Mouse (Mus musculus) megakaryocyte, embryonic 14.5 days (primary cell): ENCODE measurements around the gene Armcx1. TPM values are rescaled to one million over a fixed set of nuclear protein-coding genes. Genes with fewer than 3 reads are reported as not detected.

Source experiments
- H3K27me3 ChIP-seq: replicated peaks from 2 replicates; pipeline ENCODE3; 2012; ENCODE audit warnings: inconsistent platforms
- H3K36me3 ChIP-seq: replicated peaks from 2 replicates; pipeline ENCODE3; 2012; ENCODE audit warnings: low read length, inconsistent platforms, mixed read lengths
- H3K4me1 ChIP-seq: 2 replicates; pipeline ENCODE4 v1.6.1; 2012; ENCODE audit warnings: inconsistent platforms
- H3K4me3 ChIP-seq: replicated peaks from 2 replicates; pipeline ENCODE3; 2012; ENCODE audit warnings: moderate library complexity, mild to moderate bottlenecking, inconsistent platforms
- H3K9me3 ChIP-seq: 2 replicates; pipeline ENCODE4 v1.6.1; 2012; ENCODE audit warnings: inconsistent platforms
- FLI1 ChIP-seq: IDR thresholded peaks from 2 replicates; pipeline ENCODE4 v1.6.1; 2012; ENCODE audit warnings: low read length, inconsistent platforms, mixed read lengths
- GATA1 ChIP-seq: IDR thresholded peaks from 3 replicates; pipeline ENCODE4 v1.6.1; 2012; ENCODE audit warnings: mixed read lengths, low read length, inconsistent platforms, borderline replicate concordance
- polyA plus RNA-seq: library from polyadenylated mRNA; stranded (reverse); fragments of >175 nt; gene quantifications from 2 replicates; pipeline ENCODE4 v1.2.3, GENCODE M21; 2012; ENCODE audit warnings: low replicate concordance; ENCODE audit not compliant: insufficient read depth

Gene Armcx1
- 3.0 and 6.6 TPM in 2 replicates for polyA plus RNA-seq

- Histone ChIP-seq H3K27me3 (peaks cover 6% of the 10 kb centered on the region), H3K36me3 (peaks cover 32% of the 10 kb centered on the region), H3K4me3 (peak within 1 kb of the TSS; percentile 93), H3K4me1 (peaks cover 4% of the 10 kb centered on the region), H3K9me3 (no peaks in the 10 kb centered on the region)
- TF ChIP-seq GATA1 (no peak), FLI1 (no peak)
These were observed at the start of gene Armcx1 for GRCm38 (mm10) chrX:134717752-134718308. Gene Armcx1 (plus strand): TSS chrX:134717963.

GRCm38 (mm10) chrX:134675022-134675421, 42.7 kb upstream of the Armcx1 start:
- Histone ChIP-seq H3K9me3 (peaks cover 7% of the 10 kb centered on the region), H3K36me3 (no peaks in the 10 kb centered on the region), H3K27me3 (peaks cover 5% of the 10 kb centered on the region), H3K4me3 (no peak overlapping the region), H3K4me1 (no peaks in the 10 kb centered on the region)
- TF ChIP-seq FLI1 (no peak), GATA1 (no peak)

DNA sequence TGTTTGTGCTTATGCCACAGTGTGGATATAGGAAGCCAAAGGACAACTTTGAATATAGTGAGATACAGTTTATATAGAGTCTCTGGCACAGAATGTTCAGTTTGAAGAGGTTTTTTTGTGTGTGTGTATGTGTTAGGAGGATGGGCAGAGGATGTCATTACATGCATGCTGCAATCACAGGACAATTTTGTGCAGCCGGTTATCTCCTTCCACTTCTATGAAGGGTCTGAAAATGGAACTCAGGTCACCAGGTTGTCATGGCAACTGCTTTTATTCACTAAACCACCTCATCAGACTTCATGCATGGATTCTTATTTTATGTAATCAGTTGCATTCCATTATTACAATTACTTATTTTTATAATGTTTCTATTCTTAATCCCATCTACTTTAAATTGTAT, 41.8 kb upstream of the Armcx1 start:
- Histone ChIP-seq H3K4me3 (no peak overlapping the region), H3K4me1 (no peaks in the 10 kb centered on the region), H3K9me3 (peaks cover 7% of the 10 kb centered on the region), H3K27me3 (peaks cover 4% of the 10 kb centered on the region), H3K36me3 (no peaks in the 10 kb centered on the region)
- TF ChIP-seq FLI1 = no peak
- TF ChIP-seq GATA1 = no peak

DNA sequence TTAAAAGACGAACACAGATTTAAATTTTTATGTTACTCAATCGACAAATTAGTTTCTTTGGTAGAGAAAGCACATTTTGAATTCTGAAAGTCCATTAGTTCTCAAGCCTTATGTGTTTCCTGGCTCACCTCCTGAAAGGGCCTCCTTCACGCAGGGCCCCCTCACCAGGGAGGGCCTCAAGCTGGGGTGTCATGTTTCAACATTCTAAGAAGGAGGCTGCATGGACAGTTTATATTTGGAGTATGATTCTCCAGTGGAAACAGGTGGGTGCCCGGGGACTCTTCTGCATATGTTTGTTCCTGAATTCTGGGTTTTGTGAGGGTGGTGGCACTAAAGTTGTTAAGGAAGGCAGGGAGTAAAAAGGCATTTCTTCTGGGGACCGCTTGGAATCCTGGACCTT, 32.8 kb upstream of the Armcx1 start:
- Histone ChIP-seq H3K36me3 (no peaks in the 10 kb centered on the region), H3K9me3 (no peaks in the 10 kb centered on the region), H3K4me1 (peaks cover 21% of the 10 kb centered on the region), H3K27me3 (peaks cover 40% of the 10 kb centered on the region), H3K4me3 (no peak overlapping the region)
- no peak for TF ChIP-seq FLI1

- Histone ChIP-seq H3K36me3 (no peaks in the 10 kb centered on the region), H3K27me3 (peaks cover 53% of the 10 kb centered on the region), H3K4me1 (peaks cover 28% of the 10 kb centered on the region), H3K4me3 (peak within 1 kb of the TSS; percentile 91), H3K9me3 (no peaks in the 10 kb centered on the region)
- TF ChIP-seq FLI1 (no peak), GATA1 (no peak)
These were observed 31.5 kb upstream of the Armcx1 start, which contains the start of gene Armcx4 for GRCm38 (mm10) chrX:134686267-134686666. Gene Armcx4 (plus strand): TSS chrX:134686519.

DNA sequence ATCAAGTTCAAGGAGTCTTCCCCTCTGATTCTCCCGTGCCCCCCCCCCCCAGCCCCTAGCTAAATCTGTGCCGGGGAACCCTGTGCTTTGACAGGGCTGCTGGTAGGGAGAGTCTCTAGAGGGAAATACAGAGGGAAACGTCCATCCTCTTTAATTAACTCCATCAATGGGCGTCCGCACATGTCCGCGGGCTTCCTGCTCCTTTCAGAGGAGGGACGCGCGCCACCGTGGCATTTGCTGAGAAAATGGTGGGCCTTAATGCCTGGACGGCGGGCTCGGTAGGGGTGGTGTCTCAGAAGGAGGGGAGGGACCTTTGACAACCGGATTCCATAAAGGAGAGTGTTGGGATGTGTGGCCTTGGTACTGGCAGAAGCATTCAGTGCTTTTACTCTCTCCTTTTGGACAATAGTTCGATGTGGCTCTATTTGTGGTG, 31.0 kb upstream of the Armcx1 start:
- Histone ChIP-seq H3K36me3 (no peaks in the 10 kb centered on the region), H3K9me3 (no peaks in the 10 kb centered on the region), H3K4me3 (peak overlapping the region; percentile 91), H3K4me1 (peaks cover 28% of the 10 kb centered on the region), H3K27me3 (peaks cover 58% of the 10 kb centered on the region)
- TF ChIP-seq FLI1 (no peak), GATA1 (no peak)

GRCm38 (mm10) chrX:134689676-134690075, 28.1 kb upstream of the Armcx1 start:
- Histone ChIP-seq H3K27me3 (peaks cover 82% of the 10 kb centered on the region), H3K36me3 (no peaks in the 10 kb centered on the region), H3K9me3 (no peaks in the 10 kb centered on the region), H3K4me1 (peaks cover 28% of the 10 kb centered on the region), H3K4me3 (no peak overlapping the region)
- TF ChIP-seq GATA1 (no peak), FLI1 (no peak)

GRCm38 (mm10) chrX:134690871-134691539, 26.8 kb upstream of the Armcx1 start:
- no peak for TF ChIP-seq FLI1
- TF ChIP-seq GATA1 = no peak
- H3K27me3 ChIP-seq = peaks cover 83% of the 10 kb centered on the region
- H3K4me1 ChIP-seq = peaks cover 27% of the 10 kb centered on the region
- no peaks in the 10 kb centered on the region for H3K9me3 ChIP-seq
- H3K4me3 ChIP-seq = no peak overlapping the region
- no peaks in the 10 kb centered on the region for H3K36me3 ChIP-seq

DNA sequence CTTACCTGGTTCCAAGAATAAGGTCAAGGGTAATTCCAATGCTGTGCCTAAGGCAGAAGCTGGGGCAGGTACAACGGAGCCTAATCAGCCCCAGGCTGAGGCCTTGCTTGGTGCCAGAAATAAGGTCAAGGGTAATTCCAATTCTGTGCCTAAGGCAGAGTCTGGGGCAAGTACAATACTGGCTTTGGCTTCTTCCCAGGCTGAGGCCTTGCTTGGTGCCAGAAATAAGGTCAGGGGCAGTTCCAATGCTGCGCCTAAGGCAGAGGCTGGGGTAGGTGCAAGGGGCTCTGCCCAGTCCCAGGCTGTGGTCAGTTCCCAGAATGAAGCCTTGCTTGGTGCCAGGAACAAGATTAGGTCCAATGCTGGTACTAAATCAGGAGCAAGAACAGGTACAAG, 26.2 kb upstream of the Armcx1 start:
- H3K9me3 ChIP-seq = no peaks in the 10 kb centered on the region
- H3K4me1 ChIP-seq = peaks cover 22% of the 10 kb centered on the region
- TF ChIP-seq FLI1 (no peak), GATA1 (no peak)
- peaks cover 77% of the 10 kb centered on the region for H3K27me3 ChIP-seq
- no peaks in the 10 kb centered on the region for H3K36me3 ChIP-seq
- no peak overlapping the region for H3K4me3 ChIP-seq

DNA sequence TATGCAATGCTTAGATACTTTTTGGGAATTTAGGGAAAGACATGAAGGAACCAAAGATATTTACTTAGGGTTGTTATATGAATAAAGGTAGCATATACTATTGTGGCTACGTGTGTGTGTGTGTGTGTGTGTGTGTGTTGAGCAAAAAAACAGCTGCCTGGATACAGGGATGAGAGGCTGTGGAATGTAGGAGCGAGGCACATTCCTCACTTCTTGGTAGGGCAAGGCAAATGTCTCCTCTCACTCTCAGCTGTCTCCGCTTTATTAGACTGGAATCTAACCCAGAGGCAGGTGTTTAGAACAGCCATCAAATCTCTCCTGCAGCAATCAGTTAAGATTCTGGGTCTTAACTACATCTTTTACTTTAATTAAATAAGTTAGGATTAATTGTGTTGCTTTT, 900 bp upstream of the Armcx1 start:
- Histone ChIP-seq H3K36me3 (peaks cover 25% of the 10 kb centered on the region), H3K27me3 (peaks cover 6% of the 10 kb centered on the region), H3K4me1 (peaks cover 4% of the 10 kb centered on the region), H3K4me3 (no peak overlapping the region), H3K9me3 (no peaks in the 10 kb centered on the region)
- TF ChIP-seq FLI1 = no peak
- no peak for TF ChIP-seq GATA1
